Mouse (Mus musculus): ENCODE measurements around the gene Olfr381.
"Not testable (repeated sequence)": the region's sequence is repeated elsewhere in the genome, so short reads cannot be mapped to it uniquely, and the experiment has no call there.

The Olfr381 gene

GRCm38 (mm10) chr11:73491503-73491902 lies at the start of gene Olfr381:
Gene Olfr381, minus strand, starts transcription at chr11:73491603.
- DNase-seq (ENCODE audit: low spot score in 2 of 2): no peak

GRCm38 (mm10) chr11:73528971-73529370 lies 37.6 kb upstream of the Olfr381 start:
- DNase-seq (ENCODE audit: low spot score in 2 of 2): not testable (repeated sequence)

GRCm38 (mm10) chr11:73517097-73517496 lies 25.7 kb upstream of the Olfr381 start, which contains the start of gene Olfr382:
Gene Olfr382, minus strand, starts transcription at chr11:73517197.
- DNase-seq (ENCODE audit: low spot score in 2 of 2): no peak

- no peak for DNase-seq (ENCODE audit: low spot score in 2 of 2)
These were observed 34.0 kb downstream of the Olfr381 start, which contains the start of gene Olfr380 for GRCm38 (mm10) chr11:73457408-73457807. Gene Olfr380, minus strand, starts transcription at chr11:73457508.
